Mouse (Mus musculus) thymus, adult 2 months (tissue): Measurements from ENCODE around the gene Clasp1. TPM values are rescaled to one million over a fixed set of nuclear protein-coding genes. Genes with fewer than 3 reads are reported as not detected.

Experiments used
- DNase-seq: peaks from one replicate; pipeline ENCODE4 v3.0.0; 2021
- H3K27ac ChIP-seq: fragments of 200-500 bp; 2 replicates; pipeline ENCODE4 v1.5.1; 2012; ENCODE audit warnings: low read length, control low read depth; ENCODE audit not compliant: control insufficient read depth, insufficient read depth
- H3K27me3 ChIP-seq: fragments of 200-500 bp; 2 replicates; pipeline ENCODE4 v1.6.1; 2012; ENCODE audit warnings: mild to moderate bottlenecking, low read length, moderate library complexity, mixed read lengths; ENCODE audit not compliant: control insufficient read depth, insufficient read depth
- H3K36me3 ChIP-seq: fragments of 200-500 bp; 2 replicates; pipeline ENCODE4 v1.6.1; 2012; ENCODE audit warnings: mild to moderate bottlenecking, low read length, moderate library complexity; ENCODE audit not compliant: control insufficient read depth, insufficient read depth
- H3K4me1 ChIP-seq: fragments of 200-500 bp; replicated peaks from 2 replicates; pipeline ENCODE4 v1.6.1; 2012; ENCODE audit warnings: low read length; ENCODE audit not compliant: control insufficient read depth, insufficient read depth
- H3K4me3 ChIP-seq: fragments of 200-500 bp; 2 replicates; pipeline ENCODE4 v1.5.1; 2012; ENCODE audit warnings: mild to moderate bottlenecking, low read length, control low read depth, moderate library complexity; ENCODE audit not compliant: control insufficient read depth, insufficient read depth
- CTCF ChIP-seq: fragments of 200-500 bp; IDR thresholded peaks from 2 replicates; pipeline ENCODE4 v1.5.1; 2012; ENCODE audit warnings: mild to moderate bottlenecking, control low read depth, low read length, moderate library complexity, borderline replicate concordance; ENCODE audit not compliant: control insufficient read depth, poor library complexity, insufficient read depth; ENCODE audit errors: extremely low read depth
- POLR2A ChIP-seq: fragments of 200-500 bp; IDR thresholded peaks from 2 replicates; pipeline ENCODE4 v1.6.1; 2012; ENCODE audit warnings: mild to moderate bottlenecking, low read length, control low read depth, moderate library complexity; ENCODE audit not compliant: control insufficient read depth, poor library complexity, insufficient read depth; ENCODE audit errors: extremely low read depth
- WGBS: fragments of 180-500 bp; shearing (Covaris S2); methylation state at CpG from one replicate; pipeline ENCODE4 v1.1.7; 2018; 5-methylcytosine and 5-hydroxymethylcytosine counted together
- polyA plus RNA-seq: library from polyadenylated mRNA; depleted of rRNA; stranded (reverse); fragments of >200 nt; gene quantifications from 2 replicates; pipeline ENCODE4 v1.2.3, GENCODE M21; 2012

Clasp1 gene
- polyA plus RNA-seq, 1 experiment, result 38.4 TPM

DNA sequence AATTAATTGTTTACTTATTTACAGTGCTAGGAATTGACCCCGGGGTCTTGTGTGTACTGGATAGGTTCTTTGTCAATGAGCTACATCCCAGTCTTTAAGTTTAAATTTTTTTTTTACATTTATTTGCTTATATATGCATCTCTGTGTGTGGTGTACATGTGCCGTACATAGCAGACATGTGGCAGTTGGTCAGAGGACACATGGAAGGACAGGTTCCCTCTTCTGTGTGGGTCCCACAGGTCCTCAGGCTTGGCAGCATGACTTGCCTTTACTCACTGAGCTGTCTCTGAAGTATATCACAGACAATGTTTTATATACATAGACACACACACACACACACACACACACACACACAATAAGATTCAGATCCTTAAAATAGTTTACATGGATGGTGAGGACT is 3.4 kb downstream of the Clasp1 start:
- H3K27ac ChIP-seq, result no peak overlapping the region
- H3K36me3 ChIP-seq, result no peaks in the 10 kb centered on the region
- H3K4me1 ChIP-seq, result peaks cover 4% of the 10 kb centered on the region
- no peak overlapping the region for H3K4me3 ChIP-seq
- no peak for DNase-seq
- WGBS, result 96% methylated on average over 2 of the region's 2 CpGs
- TF ChIP-seq POLR2A (no peak), CTCF (no peak)
- H3K27me3 ChIP-seq, result no peaks in the 10 kb centered on the region

DNA sequence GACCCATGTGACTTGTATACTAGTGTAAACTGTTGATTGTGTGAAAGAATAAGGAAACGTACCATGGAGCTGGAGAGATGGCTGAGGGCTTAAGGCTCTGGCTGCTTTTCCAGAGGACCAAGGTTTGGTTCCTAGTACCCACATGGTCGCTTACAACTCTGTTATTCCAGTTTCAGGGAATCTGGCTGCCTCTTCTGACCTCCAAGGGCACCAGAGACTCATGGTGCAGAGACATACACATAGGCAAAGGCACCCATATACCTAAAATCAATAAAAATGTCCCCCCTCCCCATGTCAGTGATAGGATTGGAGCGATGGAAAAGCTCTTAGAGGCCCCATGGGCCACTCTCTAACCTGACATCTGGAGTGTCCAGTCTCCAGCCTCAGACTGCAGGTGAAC is 5.1 kb downstream of the Clasp1 start:
- DNase-seq, result no peak
- TF ChIP-seq POLR2A (no peak), CTCF (no peak)
- peaks cover 3% of the 10 kb centered on the region for H3K4me1 ChIP-seq
- no peak overlapping the region for H3K27ac ChIP-seq
- no peaks in the 10 kb centered on the region for H3K36me3 ChIP-seq
- H3K27me3 ChIP-seq, result no peaks in the 10 kb centered on the region
- WGBS, result 98% methylated on average over 3 of the region's 3 CpGs
- H3K4me3 ChIP-seq, result no peak overlapping the region

DNA sequence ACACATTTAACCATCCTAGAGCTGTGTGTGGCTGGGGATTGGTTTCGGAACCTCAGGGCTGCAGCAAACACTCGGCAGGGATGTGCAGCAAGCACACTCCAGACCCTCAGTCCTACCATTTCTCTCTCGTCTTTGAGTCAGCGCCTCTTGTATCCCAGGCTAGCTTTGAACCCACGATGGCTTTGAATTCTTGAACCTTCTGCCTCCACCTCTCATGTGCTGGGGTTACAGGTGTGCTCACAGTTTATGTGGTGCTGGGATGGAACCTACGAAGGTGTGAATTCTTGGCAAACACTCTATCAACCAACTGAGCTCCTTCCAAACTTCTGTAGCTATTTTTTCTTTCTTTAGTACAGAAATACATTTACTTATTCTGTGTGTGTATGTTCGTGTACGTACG is 9.0 kb downstream of the Clasp1 start:
- 94% methylated on average over 9 of the region's 9 CpGs for WGBS
- peaks cover 4% of the 10 kb centered on the region; the same call in 1 of the 2 replicates for H3K4me1 ChIP-seq
- H3K27ac ChIP-seq, result no peak overlapping the region
- TF ChIP-seq CTCF (no peak), POLR2A (no peak)
- no peak for DNase-seq
- no peaks in the 10 kb centered on the region for H3K36me3 ChIP-seq
- H3K4me3 ChIP-seq, result no peak overlapping the region
- H3K27me3 ChIP-seq, result no peaks in the 10 kb centered on the region

- Histone ChIP-seq H3K4me1 (peaks cover 4% of the 10 kb centered on the region; the same call in 1 of the 2 replicates), H3K27ac (no peak overlapping the region)
- no peak for DNase-seq
These were observed 9.7 kb downstream of the Clasp1 start for GRCm38 (mm10) chr1:118398567-118398966.

GRCm38 (mm10) chr1:118399625-118400310 is 10.9 kb downstream of the Clasp1 start:
- Histone ChIP-seq H3K27ac (no peak overlapping the region), H3K4me1 (peaks cover 4% of the 10 kb centered on the region; the same call in 1 of the 2 replicates), H3K4me3 (no peak overlapping the region), H3K27me3 (no peaks in the 10 kb centered on the region), H3K36me3 (no peaks in the 10 kb centered on the region)
- TF ChIP-seq CTCF (no peak), POLR2A (no peak)
- no peak for DNase-seq
- WGBS, result 48% methylated on average over 8 of the region's 8 CpGs

More at GRCm38 (mm10) chr1:118398567-118398966, 9.7 kb downstream of the Clasp1 start:
- H3K27me3 ChIP-seq, result no peaks in the 10 kb centered on the region
- H3K4me3 ChIP-seq, result no peak overlapping the region
- 86% methylated on average over 6 of the region's 6 CpGs for whole genome bisulfite sequencing
- TF ChIP-seq CTCF (no peak), POLR2A (no peak)
- H3K36me3 ChIP-seq, result no peaks in the 10 kb centered on the region

- no peak overlapping the region for H3K4me3 ChIP-seq
- H3K4me1 ChIP-seq, result peaks cover 4% of the 10 kb centered on the region; the same call in 1 of the 2 replicates
- no peak for DNase-seq
- H3K27me3 ChIP-seq, result no peaks in the 10 kb centered on the region
- WGBS, result 96% methylated on average over 4 of the region's 4 CpGs
- H3K36me3 ChIP-seq, result no peaks in the 10 kb centered on the region
- no peak overlapping the region for H3K27ac ChIP-seq
- TF ChIP-seq POLR2A, result no peak
- TF ChIP-seq CTCF, result no peak
These were observed 13.1 kb downstream of the Clasp1 start for GRCm38 (mm10) chr1:118401991-118402390.
